Mouse (Mus musculus) heart, embryonic 11.5 days (tissue): ENCODE data around the gene Gm34653. TPM values are rescaled to one million over a fixed set of nuclear protein-coding genes. Genes with fewer than 3 reads are reported as not detected.
A peak's percentile ranks its signal among the peaks of the same experiment; 100 is the strongest.
"Not testable (repeated sequence)": the region's sequence is repeated elsewhere in the genome, so short reads cannot be mapped to it uniquely, and the experiment has no call there.

ENCODE experiments used
- ATAC-seq: fragments of 200-750 bp; cut with Nextera tagmentation; replicated peaks from 2 replicates; pipeline ENCODE4 v1.8.0; 2017; ENCODE audit warnings: moderate library complexity; ENCODE audit not compliant: insufficient number of reproducible peaks, low FRiP score, low TSS enrichment
- H3K27ac ChIP-seq: fragments of 300-500 bp; sonication (generic); 2 replicates; pipeline ENCODE4 v1.5.1; 2014; ENCODE audit warnings: mild to moderate bottlenecking, low read depth, low read length
- H3K27me3 ChIP-seq: fragments of 300-500 bp; sonication (generic); 2 replicates; pipeline ENCODE4 v1.6.1; 2014; ENCODE audit warnings: mild to moderate bottlenecking, low read length, mixed read lengths; ENCODE audit not compliant: control insufficient read depth, insufficient read depth
- H3K36me3 ChIP-seq: fragments of 300-500 bp; sonication (generic); 2 replicates; pipeline ENCODE4 v1.6.1; 2014; ENCODE audit warnings: mild to moderate bottlenecking, low read length, moderate library complexity, mixed read lengths; ENCODE audit not compliant: control insufficient read depth, insufficient read depth
- H3K4me1 ChIP-seq: fragments of 300-500 bp; sonication (generic); 2 replicates; pipeline ENCODE4 v1.6.1; 2014; ENCODE audit warnings: low read length; ENCODE audit not compliant: control insufficient read depth, insufficient read depth
- H3K4me2 ChIP-seq: fragments of 300-500 bp; sonication (generic); 2 replicates; pipeline ENCODE4 v1.6.1; 2014; ENCODE audit warnings: mild to moderate bottlenecking, moderate library complexity
- H3K4me3 ChIP-seq: fragments of 300-500 bp; sonication (generic); 2 replicates; pipeline ENCODE4 v1.5.1; 2014; ENCODE audit warnings: low read depth, low read length
- H3K9ac ChIP-seq: fragments of 300-500 bp; sonication (generic); 2 replicates; pipeline ENCODE4 v1.6.1; 2014; ENCODE audit warnings: mild to moderate bottlenecking, low read depth, low read length, moderate library complexity
- H3K9me3 ChIP-seq: fragments of 300-500 bp; sonication (generic); replicated peaks from 2 replicates; pipeline ENCODE4 v1.6.1; 2016; ENCODE audit warnings: low read length; ENCODE audit not compliant: control insufficient read depth
- WGBS: fragments of 180-500 bp; shearing (Covaris S2); extraction: QIAGEN DNeasy Blood & Tissue Kit; methylation state at CpG from one replicate; pipeline ENCODE4 v1.1.7; 2014; ENCODE audit not compliant: insufficient replicate concordance; 5-methylcytosine and 5-hydroxymethylcytosine counted together
- polyA plus RNA-seq: library from polyadenylated mRNA; unstranded; fragments of >200 nt; fragmentation: Nextera tagmentation; extraction: Ambion mirVana; gene quantifications from 2 replicates; pipeline ENCODE4 v1.2.1, GENCODE M21; 2014

Gm34653 gene
- polyA plus RNA-seq: not detected in 2 replicates

DNA sequence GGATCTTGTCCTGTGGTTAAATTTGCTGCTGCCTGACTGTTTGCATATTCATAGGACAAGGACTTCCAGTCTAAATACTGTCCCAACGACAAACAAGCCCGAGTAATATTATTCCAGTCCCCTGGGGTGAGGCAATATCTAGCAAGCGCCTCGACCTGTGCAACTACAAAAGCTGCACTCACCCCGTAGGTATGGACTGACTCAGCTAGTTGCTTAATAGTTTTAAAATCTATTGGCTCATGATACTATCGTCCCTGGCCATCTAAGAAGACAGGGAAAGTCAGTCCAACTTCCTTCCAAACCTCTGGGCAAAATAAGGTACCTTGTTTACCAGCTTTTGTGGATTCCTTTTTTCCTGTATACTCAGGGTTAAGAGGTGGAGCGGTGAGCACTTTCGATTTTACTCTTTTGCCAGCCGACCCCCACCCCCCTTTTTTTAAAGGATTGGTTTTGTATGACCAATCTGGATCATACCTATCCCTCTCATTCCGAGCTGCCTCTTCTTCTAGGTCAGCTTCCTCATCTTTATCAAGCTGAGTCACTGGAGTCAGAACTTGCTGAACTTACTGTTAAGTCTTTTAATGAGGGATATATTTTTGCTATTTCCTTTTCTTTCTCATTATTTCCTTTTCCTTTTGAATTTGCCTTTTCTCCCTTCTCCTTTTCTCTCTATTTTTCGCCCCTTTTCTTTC lies at the start of gene Gm34653:
Gene Gm34653, plus strand, starts transcription at position 242 of the 692 bp plus-strand sequence.
- H3K9ac ChIP-seq, H3K36me3 ChIP-seq, H3K9me3 ChIP-seq, H3K27ac ChIP-seq, ATAC-seq, H3K4me3 ChIP-seq, H3K27me3 ChIP-seq, H3K4me2 ChIP-seq, H3K4me1 ChIP-seq: not testable (repeated sequence)
- WGBS: 63% methylated on average over 11 of the region's 11 CpGs

DNA sequence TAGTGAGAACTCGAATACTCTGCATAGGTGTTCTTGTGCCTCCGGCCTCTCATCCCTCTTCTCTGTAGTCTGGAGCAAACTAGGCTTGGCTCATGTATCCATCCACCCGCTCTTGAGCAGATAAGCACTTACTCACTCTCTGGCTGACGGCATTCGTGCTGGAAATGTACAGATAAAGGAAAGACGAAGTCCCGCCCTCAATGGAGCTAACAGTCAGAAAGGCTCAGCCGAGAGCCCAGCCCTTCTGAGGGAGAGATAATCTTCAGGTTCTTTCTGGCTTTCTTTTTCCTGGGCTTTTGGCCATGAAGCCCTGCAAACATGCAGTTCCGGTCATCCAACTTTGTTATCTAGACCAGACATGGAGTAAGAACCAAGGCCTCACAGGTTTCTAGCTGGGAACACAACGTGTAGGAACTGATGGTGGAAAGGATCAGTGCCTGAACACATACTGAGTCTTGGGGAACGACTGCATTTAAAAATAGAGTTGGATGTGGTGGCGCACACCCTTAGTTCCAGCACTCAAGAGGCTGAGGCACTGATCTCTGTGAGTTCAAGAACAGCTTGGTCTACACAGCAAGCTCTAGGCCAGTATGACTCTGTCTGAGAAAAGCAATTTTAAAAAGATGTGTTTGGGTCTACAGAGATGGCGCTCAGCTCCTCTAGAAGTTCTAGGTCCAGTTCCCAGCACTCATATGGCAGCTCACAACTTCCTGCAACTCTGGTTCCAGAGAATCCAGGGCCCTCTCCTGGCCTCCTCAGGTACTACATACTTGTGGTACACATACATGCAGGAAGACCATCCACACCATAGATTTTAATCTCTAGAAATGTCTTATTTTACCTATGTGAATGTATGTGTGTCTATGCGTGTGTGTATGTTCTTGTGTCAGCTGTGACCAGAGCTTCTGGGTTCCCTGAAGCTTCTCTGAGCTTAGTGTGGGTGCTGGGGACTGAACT lies 49.5 kb upstream of the Gm34653 start:
- WGBS: 46% methylated on average over 14 of the region's 14 CpGs
- no peaks in the 10 kb centered on the region for H3K27me3 ChIP-seq
- H3K4me1 ChIP-seq: peaks cover 8% of the 10 kb centered on the region; the same call in 1 of the 2 replicates
- no peak overlapping the region for H3K4me3 ChIP-seq
- no peak overlapping the region for H3K9ac ChIP-seq
- peak overlapping the region; percentile 83 for H3K27ac ChIP-seq
- peak; percentile 83 for ATAC-seq
- H3K36me3 ChIP-seq: peaks cover 15% of the 10 kb centered on the region
- peak overlapping the region; percentile 23 for H3K4me2 ChIP-seq
- no peaks in the 10 kb centered on the region for H3K9me3 ChIP-seq

- Histone ChIP-seq H3K27me3 (no peaks in the 10 kb centered on the region), H3K9ac (no peak overlapping the region), H3K4me1 (peaks cover 11% of the 10 kb centered on the region), H3K36me3 (peaks cover 15% of the 10 kb centered on the region), H3K4me3 (no peak overlapping the region), H3K9me3 (no peaks in the 10 kb centered on the region), H3K27ac (peak overlapping the region; percentile 83), H3K4me2 (no peak overlapping the region)
- no peak for ATAC-seq
- WGBS: 84% methylated on average over 2 of the region's 2 CpGs
Measured at GRCm38 (mm10) chr2:34784085-34784484, 48.7 kb upstream of the Gm34653 start.

- peaks cover 10% of the 10 kb centered on the region for H3K36me3 ChIP-seq
- no peak overlapping the region for H3K27ac ChIP-seq
- no peak for ATAC-seq
- H3K9ac ChIP-seq: no peak overlapping the region
- 87% methylated on average over 8 of the region's 8 CpGs for WGBS
- peaks cover 3% of the 10 kb centered on the region for H3K4me1 ChIP-seq
- no peak overlapping the region for H3K4me3 ChIP-seq
- H3K27me3 ChIP-seq: no peaks in the 10 kb centered on the region
- no peaks in the 10 kb centered on the region for H3K9me3 ChIP-seq
- H3K4me2 ChIP-seq: no peak overlapping the region
Measured at GRCm38 (mm10) chr2:34790282-34790681, 42.5 kb upstream of the Gm34653 start.

DNA sequence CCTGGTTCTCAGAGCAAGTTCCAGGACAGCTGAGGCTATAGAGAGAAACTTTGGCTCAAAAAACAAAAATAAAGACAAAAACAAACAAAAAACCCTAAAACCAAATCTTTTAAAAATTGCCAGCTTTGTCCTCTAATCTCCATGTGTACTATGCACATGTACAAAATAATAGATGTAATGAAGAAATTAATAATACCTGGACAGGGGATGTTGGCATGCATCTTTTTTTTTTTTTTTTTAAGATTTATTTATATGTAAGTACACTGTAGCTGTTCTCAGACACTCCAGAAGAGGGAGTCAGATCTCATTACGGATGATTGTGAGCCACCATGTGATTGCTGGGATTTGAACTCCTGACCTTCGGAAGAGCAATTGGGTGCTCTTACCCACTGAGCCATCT lies 40.3 kb upstream of the Gm34653 start:
- not testable (repeated sequence) for H3K9ac ChIP-seq, H3K4me3 ChIP-seq, H3K27me3 ChIP-seq, H3K27ac ChIP-seq, ATAC-seq, H3K4me1 ChIP-seq, H3K9me3 ChIP-seq, H3K4me2 ChIP-seq
- peaks cover 12% of the 10 kb centered on the region for H3K36me3 ChIP-seq
- WGBS: 84% methylated on average over 2 of the region's 2 CpGs

GRCm38 (mm10) chr2:34794511-34794910 lies 38.3 kb upstream of the Gm34653 start:
- Histone ChIP-seq H3K9me3 (no peaks in the 10 kb centered on the region), H3K27ac (no peak overlapping the region), H3K9ac (no peak overlapping the region), H3K4me3 (no peak overlapping the region), H3K36me3 (peaks cover 12% of the 10 kb centered on the region), H3K4me2 (no peak overlapping the region), H3K27me3 (no peaks in the 10 kb centered on the region), H3K4me1 (peaks cover 4% of the 10 kb centered on the region; the same call in 1 of the 2 replicates)
- WGBS: 89% methylated on average over 2 of the region's 2 CpGs
- ATAC-seq: no peak

- no peak for ATAC-seq
- WGBS: 92% methylated on average over 7 of the region's 7 CpGs
- peaks cover 4% of the 10 kb centered on the region; the same call in 1 of the 2 replicates for H3K4me1 ChIP-seq
- H3K36me3 ChIP-seq: peaks cover 12% of the 10 kb centered on the region
- no peak overlapping the region for H3K4me2 ChIP-seq
- H3K4me3 ChIP-seq: no peak overlapping the region
- H3K27ac ChIP-seq: no peak overlapping the region
- no peak overlapping the region for H3K9ac ChIP-seq
- H3K27me3 ChIP-seq: no peaks in the 10 kb centered on the region
- no peaks in the 10 kb centered on the region for H3K9me3 ChIP-seq
Measured at GRCm38 (mm10) chr2:34795426-34795825, 37.4 kb upstream of the Gm34653 start.

GRCm38 (mm10) chr2:34799357-34800256 lies 33.2 kb upstream of the Gm34653 start, which contains the start of gene Rabepk:
Gene Rabepk, minus strand, starts transcription at chr2:34799912.
- WGBS: 5% methylated on average over 44 of the region's 44 CpGs
- peak; percentile 67 for ATAC-seq
- no peaks in the 10 kb centered on the region for H3K27me3 ChIP-seq
- H3K4me1 ChIP-seq: peaks cover 6% of the 10 kb centered on the region; the same call in 1 of the 2 replicates
- H3K9me3 ChIP-seq: no peaks in the 10 kb centered on the region
- H3K4me2 ChIP-seq: peak within 1 kb of the TSS; percentile 69
- H3K27ac ChIP-seq: peak within 1 kb of the TSS; percentile 78
- peak within 1 kb of the TSS; percentile 78 for H3K9ac ChIP-seq
- H3K36me3 ChIP-seq: 0 out of 2 replicates have a peak, but pooled peaks cover 3% of the 10 kb centered on the region
- H3K4me3 ChIP-seq: peak within 1 kb of the TSS; percentile 78
